Mouse (Mus musculus): ENCODE data around the gene Cavin3.

DNA sequence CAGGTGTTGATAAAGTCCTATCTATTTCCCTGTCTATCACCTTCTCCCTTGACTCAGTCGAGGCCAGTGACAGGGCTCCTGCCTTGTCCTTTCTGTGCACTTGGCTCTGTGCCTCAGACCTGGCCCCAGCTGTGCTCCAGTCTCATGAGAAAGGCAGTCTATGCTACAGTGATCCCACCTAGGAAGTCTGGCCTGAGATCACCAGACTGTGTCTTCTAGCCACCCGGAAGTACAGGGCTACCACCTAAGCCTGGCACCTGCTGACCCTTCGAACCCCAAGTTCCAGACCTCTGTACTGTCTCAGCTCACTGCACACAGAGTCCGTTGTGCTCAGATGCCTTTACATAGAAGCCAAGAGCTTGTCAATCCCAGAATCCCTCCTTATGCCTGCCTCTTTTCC, 46.0 kb upstream of the Cavin3 start:
- TF ChIP-seq CTCF (IDR thresholded peaks at IDR 0.05; ENCODE audit: extremely low read depth, insufficient read depth, insufficient read length, insufficient replicate concordance) (no peak), POLR2A (IDR thresholded peaks at IDR 0.05; ENCODE audit: low read depth, low read length) (no peak)

Data from spleen, adult 2 months (tissue).